Mouse (Mus musculus): ENCODE measurements around the gene Lin28a. TPM values are rescaled to one million over a fixed set of nuclear protein-coding genes. Genes with fewer than 3 reads are reported as not detected.

Gene Lin28a
- total RNA-seq (2021): not detected
- long read RNA-seq: 0 reads

DNA sequence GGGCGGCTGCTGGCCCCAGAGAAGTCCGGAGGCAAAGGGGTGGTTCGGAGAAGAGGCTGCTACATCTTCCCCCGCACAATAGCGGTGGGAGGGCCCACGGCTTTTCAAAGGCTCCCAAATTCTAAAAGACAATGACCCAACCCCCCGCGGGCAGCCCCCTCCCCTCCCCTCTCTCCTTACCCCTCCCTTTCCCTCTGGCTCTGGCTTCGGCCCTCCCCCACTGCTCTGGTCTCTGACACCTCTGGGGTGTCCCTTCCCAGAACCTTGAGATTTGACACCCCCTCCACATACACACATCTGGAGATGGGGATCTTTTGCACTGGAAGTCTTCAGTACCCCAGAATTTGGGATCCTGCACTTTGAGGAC is at the start of gene Lin28a:
Lin28a (minus strand) TSS at position 63 of the 367 bp plus-strand sequence.
- no peak for DNase-seq (ENCODE audit: low spot score in 2 of 2)

DNA sequence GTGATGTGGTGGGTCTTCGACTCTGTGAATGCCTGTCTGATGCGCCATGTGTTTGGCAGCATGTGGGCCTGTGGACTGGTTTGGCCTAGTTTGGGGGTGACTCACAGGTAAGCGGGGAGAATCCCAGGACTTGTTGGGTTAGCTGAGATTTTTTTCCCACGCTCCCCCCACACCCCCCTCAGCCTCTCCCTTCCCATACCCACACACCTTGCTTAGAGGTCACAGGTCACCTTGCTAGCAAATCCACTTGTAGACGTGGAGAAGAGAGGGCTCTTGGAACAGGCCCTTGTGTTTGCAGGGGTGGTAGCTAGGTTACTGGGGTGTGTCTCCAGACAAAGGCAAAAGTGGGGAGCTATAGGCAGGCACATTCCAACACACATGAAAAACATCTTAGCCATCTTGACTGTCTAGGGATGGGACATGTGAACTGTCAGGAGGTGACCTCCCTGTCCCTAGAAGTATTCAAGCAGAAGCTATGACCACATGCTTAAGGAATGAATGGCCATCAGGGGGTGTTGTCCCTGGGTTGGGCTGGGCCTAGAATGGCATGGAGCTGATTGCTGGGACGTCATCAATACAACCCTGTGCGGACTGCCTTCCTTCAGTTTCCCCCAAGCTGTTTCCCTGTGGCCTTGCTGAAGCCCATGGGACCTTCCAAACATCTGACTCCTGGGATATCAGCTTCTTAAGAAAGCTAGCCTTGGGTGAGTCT is 49.3 kb upstream of the Lin28a start:
- DNase-seq (ENCODE audit: low spot score in 2 of 2): no peak

DNA sequence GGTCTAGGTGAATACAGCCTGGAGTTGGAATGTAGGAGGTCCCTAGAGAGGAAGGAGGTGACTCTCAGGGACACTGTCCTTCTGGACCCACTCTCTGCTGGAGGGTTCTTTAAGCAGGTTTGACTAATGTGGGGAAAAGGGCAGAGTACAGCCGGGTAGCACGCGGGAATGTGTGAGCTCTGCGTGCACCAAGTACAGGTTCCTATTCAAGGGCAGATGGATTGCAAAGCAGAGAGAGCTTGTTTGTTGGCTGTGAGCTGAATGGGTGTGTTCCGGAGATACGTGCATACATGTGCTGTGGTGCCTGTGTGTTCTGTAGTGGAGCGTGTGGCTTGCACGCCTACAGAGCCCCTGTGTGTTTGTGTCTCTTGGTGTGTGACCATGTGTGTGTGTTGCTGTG is 48.7 kb upstream of the Lin28a start:
- no peak for DNase-seq (ENCODE audit: low spot score in 2 of 2)

GRCm38 (mm10) chr4:134065431-134066004 is 46.9 kb upstream of the Lin28a start:
- no peak for DNase-seq (ENCODE audit: low spot score in 2 of 2)

- no peak for DNase-seq (ENCODE audit: low spot score in 2 of 2)
Measured at GRCm38 (mm10) chr4:134062561-134062960, 43.9 kb upstream of the Lin28a start.

DNA sequence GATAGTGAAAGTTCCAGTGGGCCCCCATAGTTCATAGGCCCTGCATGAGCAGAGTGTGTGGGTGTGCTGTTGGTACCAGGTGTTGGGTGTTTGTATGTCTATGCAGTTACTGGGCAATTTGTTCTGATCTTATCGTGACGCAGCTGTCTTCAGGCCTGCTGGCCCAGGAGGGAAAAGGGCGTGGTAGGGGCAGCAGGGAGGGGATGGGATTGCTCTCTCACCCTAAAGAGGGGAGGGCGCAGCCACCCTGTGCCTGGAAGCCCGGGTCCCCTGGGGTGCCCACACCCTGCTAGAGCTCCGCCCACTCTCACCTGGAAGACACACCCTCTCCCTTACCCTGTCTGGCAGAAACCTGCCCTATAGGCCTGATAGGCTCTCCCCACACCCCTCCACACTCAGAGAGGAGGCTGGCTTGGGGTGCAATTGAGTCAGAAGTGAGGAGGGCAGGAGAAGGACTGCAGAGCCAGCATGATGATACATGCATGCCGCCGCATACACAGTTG is 43.4 kb upstream of the Lin28a start:
- DNase-seq (ENCODE audit: low spot score in 2 of 2): no peak

DNA sequence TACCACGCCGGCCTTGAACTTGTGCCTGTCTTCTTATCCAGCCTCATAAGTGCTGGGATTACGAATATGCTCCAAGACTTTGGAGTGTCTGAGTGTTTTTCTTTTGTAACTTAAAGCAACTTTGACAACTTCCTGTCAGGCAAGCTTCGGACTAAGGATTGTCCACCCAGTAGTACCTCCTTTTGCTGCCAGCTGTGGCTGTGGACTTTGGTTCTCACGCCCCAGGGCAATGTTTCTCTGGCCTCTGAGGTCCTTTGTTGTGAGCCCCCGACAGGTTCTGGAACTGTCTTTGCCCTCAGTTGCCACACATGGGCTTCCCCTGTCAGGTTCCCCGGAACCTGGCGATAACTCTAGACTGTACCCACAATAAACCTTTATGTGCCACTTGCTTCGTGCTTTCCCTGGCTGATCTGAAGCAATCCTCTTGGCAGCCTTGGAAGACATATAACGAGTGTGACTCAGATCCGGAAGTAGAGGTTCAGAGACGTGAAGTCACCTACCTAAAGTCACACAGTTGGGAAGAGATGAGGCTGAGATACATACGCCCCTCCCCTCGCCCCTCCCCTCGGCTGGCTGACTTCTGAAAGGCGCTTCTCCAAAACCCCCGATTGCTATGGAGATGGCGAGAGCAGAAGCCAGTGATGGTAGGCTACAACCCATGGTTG is 42.7 kb upstream of the Lin28a start:
- DNase-seq (ENCODE audit: low spot score in 2 of 2): peak in 1 of 2 experiments; percentile 19

- no peak for DNase-seq (ENCODE audit: low spot score in 2 of 2)
Measured at GRCm38 (mm10) chr4:134060135-134060865, 41.7 kb upstream of the Lin28a start, which contains the start of gene Crybg2. Gene Crybg2 (plus strand): TSS chr4:134060815.

- no peak for DNase-seq (ENCODE audit: low spot score in 2 of 2)
Measured at GRCm38 (mm10) chr4:134058908-134059307, 40.3 kb upstream of the Lin28a start.

DNA sequence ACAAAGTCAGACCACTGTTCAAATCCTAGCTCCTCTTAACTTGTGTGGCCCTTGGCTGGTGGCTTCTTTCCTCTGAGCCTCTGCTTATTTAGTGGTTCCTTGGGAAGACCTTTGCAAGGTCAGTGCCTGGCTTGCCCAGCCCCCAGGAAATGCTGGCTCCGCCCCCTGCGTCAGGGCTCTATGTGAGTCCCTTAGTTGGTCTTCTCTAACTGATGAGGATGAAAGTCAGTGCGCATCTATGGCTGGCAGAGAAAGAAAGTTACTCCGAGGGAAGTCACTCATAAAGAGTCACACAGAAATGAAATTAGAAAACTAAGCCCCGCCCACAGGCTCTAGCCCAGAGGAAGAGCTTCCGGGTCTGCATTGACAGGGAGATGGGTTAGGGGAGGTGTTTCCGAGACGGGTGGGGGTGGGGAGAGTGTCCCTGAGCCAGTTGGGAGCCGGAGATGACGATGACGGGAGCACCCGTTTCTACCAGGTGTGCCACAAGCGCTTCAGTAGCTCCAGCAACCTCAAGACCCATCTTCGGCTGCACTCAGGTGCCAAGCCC is 39.6 kb upstream of the Lin28a start:
- no peak for DNase-seq (ENCODE audit: low spot score in 2 of 2)

DNA sequence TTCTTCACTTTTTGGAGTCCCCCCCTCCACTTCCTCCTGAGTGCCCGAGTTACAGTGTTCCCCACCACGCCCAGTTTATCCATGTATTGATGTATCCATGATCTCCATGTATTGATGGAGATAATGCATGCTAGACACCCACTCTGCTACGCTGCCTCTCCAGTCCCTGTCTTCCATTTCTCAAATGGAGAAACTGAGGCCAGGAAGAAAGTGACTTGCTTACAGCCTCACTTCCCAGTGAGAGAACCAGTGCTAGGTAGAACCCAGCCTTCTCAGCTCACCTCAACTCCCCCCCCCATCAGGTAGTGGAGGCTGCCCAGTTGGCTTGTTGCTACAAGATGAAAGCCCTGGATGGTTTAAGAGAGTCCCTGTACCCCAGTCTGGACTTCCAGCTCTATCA is 34.9 kb upstream of the Lin28a start, which contains the start of gene Zfp683:
Zfp683 (plus strand) TSS at position 301 of the 400 bp plus-strand sequence.
- no peak for DNase-seq (ENCODE audit: low spot score in 2 of 2)

DNA sequence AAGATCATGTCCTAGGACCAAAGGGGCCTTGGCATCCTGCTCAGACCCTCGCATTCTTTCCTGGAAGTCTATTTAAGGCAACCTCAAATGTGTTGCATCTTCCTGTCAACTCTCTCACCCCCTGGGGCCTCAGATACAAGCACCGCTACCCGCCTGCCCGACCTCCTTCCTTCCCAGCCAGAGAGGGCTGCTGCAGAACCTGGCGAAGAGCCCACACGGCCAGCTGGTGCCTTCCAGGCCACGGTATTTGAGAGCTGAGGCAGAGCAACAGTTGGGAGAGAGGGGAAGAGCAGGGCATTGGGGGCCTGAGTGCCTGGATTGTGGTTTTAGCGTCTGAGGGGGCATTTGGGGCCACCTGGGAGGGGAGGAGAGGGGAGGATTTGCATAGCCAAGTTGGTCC is 33.9 kb upstream of the Lin28a start:
- DNase-seq (ENCODE audit: low spot score in 2 of 2): peak in 1 of 2 experiments; percentile 11

DNA sequence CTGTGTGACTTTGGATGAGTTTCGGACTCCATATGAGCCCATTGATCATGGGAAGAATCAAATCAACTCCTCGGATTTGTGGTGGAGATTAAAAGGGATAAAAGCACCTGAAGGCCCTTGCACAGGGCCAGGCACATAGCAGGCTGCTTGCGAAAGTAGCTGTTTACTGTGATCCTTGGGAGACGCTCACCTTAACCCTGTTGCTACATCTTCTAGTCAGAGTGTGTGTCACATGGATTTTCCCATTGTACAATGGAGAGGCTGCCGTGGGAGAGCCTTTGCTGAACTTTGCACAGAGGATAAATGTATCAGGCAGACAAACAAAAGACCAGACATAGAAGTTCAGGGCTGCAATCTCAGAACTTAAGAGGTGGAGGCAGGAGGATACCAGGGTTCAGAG is 33.3 kb upstream of the Lin28a start:
- DNase-seq (ENCODE audit: low spot score in 2 of 2): no peak

DNA sequence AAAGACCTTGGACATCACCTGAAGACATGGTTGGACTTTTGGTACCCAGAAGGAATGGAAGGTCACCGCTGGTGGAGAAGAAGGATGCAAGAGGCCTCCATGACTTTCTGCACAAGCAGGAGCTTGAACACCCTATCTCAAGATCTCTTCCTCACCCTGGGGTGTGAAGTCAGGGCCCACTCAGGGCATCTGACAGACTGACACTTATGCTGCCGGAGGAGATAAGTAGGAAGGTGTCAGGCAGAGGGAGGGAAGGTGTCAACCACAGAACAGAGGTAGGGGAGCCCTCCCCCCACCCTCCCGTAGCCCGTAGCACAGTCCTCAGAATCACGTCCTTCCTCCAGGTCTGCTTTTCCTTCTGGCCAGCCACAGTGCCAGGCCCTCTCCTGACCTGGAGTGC is 29.0 kb upstream of the Lin28a start:
- no peak for DNase-seq (ENCODE audit: low spot score in 2 of 2)

DNA sequence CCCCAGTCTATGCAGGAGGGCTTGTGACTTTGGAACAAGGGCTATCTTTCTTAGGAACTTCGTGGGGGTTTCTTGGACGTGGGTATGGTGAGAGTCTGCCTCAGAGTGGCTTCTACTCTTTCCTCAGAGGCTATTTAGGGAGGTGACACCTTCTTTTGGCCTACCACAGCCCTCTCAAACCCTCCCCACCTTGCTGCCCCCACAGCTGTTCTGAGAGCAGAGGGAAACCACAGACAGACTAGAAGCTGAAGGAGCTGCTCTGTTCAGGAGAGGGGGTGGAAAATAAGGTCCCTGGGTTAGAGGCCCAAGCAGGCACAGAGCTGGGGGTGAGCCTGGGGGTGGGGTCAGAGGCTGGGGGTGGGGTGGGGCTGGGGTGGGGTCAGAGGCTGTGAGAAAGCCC is 24.4 kb upstream of the Lin28a start:
- DNase-seq (ENCODE audit: low spot score in 2 of 2): no peak

- DNase-seq (ENCODE audit: low spot score in 2 of 2): no peak
Measured at GRCm38 (mm10) chr4:134041317-134042123, 22.9 kb upstream of the Lin28a start.

- peak; percentile 73 to 91 for DNase-seq (ENCODE audit: low spot score in 2 of 2)
Measured at GRCm38 (mm10) chr4:134035953-134036352, 17.3 kb upstream of the Lin28a start.

GRCm38 (mm10) chr4:134025802-134026201 is 7.2 kb upstream of the Lin28a start:
- DNase-seq (ENCODE audit: low spot score in 2 of 2): no peak

GRCm38 (mm10) chr4:134020621-134021020 is 2.0 kb upstream of the Lin28a start:
- DNase-seq (ENCODE audit: low spot score in 2 of 2): no peak

DNA sequence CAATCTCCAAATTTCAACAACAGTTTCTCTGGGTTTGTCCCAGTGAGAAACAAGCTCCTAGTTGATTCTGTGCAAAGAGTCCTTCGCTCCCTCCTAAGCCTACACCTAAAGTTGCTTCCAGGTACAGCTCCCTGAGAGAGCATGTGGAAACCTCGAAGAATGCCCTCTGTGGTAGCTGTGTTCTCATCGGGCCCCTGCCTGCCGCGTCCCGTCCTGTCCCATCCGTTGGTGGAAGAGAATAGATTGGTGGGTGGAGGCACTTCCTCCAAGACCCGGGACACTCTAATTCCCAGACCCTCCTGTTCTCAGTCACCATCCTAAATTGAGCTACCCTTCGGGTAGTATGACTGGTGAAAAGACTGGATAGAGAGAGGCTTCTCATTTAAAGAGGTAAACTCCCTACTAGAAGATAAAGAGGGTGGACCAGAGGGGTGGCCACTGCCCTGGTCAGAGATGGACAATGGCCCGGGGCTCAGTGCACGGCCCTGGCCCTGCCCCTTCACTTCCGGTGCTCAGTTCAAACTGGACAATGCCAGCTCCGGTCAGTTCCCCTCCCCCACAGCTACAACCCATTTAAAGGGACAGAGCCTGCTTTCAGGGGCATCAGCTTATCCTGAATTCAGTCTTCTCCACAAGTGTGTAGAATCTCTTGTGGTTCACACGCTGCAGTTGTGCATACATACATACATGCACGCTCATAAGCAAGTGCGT is 1.2 kb upstream of the Lin28a start:
- no peak for DNase-seq (ENCODE audit: low spot score in 2 of 2)

Data from layer of hippocampus, adult 18-20 months (tissue).